Comparison of ENCODE assay signal across 33 mouse cellular contexts in genomic region chr4:138180719-138181118, GRCm38 (mm10). TPM values are rescaled to one million over a fixed set of nuclear protein-coding genes. Genes with fewer than 3 reads are reported as not detected.
DNase-seq lines count a peak whose midpoint lies in the region; ATAC-seq and TF ChIP-seq lines count a peak whose summit lies in the region.
"Had no signal": no experiment of that assay in that cellular context is flagged by ENCODE, and none has a peak within 500 bp of the region (broad histone marks: within the 10 kb centered on the region; RNA-seq: fewer than 3 reads in every experiment).

No protein-coding gene starts in this region.

- TF ChIP-seq POLR2A in cortical plate, adult 2 months (IDR thresholded peaks at IDR 0.05; ENCODE audit: extremely low read depth, insufficient read depth, low read length) = no peak

- peak; percentile 26 to 45 for DNase-seq in cerebellum, adult 18-20 months
- no peak for DNase-seq in cerebellum, postnatal 25 days
- peak in 1 of 2 experiments; percentile 32 for DNase-seq in layer of hippocampus, adult 2 months (ENCODE audit: low spot score in 2 of 2)
- no peak for DNase-seq in layer of hippocampus, postnatal 36 days
- DNase-seq in urinary bladder, postnatal 14 days (ENCODE audit: low spot score) = no peak
- DNase-seq: adrenal gland, adult 2 months; adrenal gland, postnatal 36 days; B cell, adult 2 months; gastrocnemius, postnatal 25 days; heart, adult 18-20 months; heart, postnatal 36 days; kidney, adult 8-10 months; kidney, postnatal 10 days; layer of hippocampus, adult 9-11 months; right cerebral cortex, postnatal 4 days; thymus, adult 2 months; thymus, postnatal 36 days had no signal

- no peak for ATAC-seq in kidney, embryonic 14.5 days (ENCODE audit: low FRiP score, low TSS enrichment)
- ATAC-seq: activated CD4-positive, CD25-positive, alpha-beta regulatory T cell, adult 4 months; forebrain, embryonic 16.5 days; hindbrain, postnatal 0 days; intestine, embryonic 15.5 days had no signal

- H3K4me3 ChIP-seq in layer of hippocampus, adult 2 months = no peak overlapping the region
- H3K4me3 ChIP-seq in cortical plate, adult 2 months (ENCODE audit: insufficient read depth, low read length) = no peak overlapping the region
- no peak overlapping the region for H3K4me3 ChIP-seq in kidney, embryonic 14.5 days (ENCODE audit: low read length)
- H3K4me3 ChIP-seq: embryonic facial prominence, embryonic 13.5 days; hindbrain, embryonic 12.5 days; intestine, embryonic 15.5 days; limb, embryonic 13.5 days; lung, embryonic 15.5 days; megakaryocyte, embryonic 14.5 days; midbrain, embryonic 12.5 days; myocyte; neural tube, embryonic 12.5 days had no signal

- no peak overlapping the region for H3K9ac ChIP-seq in kidney, embryonic 14.5 days (ENCODE audit: low read depth, low read length)
- H3K9ac ChIP-seq: embryonic facial prominence, embryonic 13.5 days; hindbrain, embryonic 12.5 days; intestine, embryonic 15.5 days; limb, embryonic 13.5 days; lung, embryonic 15.5 days; midbrain, embryonic 12.5 days; neural tube, embryonic 12.5 days had no signal

- H3K9me3 ChIP-seq in kidney, embryonic 14.5 days (ENCODE audit: control insufficient read depth, low read length) = no peaks in the 10 kb centered on the region
- H3K9me3 ChIP-seq: embryonic facial prominence, embryonic 13.5 days; hindbrain, embryonic 12.5 days; intestine, embryonic 15.5 days; limb, embryonic 13.5 days; lung, embryonic 15.5 days; megakaryocyte, embryonic 14.5 days; midbrain, embryonic 12.5 days; neural tube, embryonic 12.5 days had no signal

- no peak for TF ChIP-seq CTCF in layer of hippocampus, adult 2 months (conservative IDR thresholded peaks at IDR 0.05)
- no peak for TF ChIP-seq CTCF in cortical plate, adult 2 months (IDR thresholded peaks at IDR 0.05; ENCODE audit: extremely low read depth, insufficient read depth, low read length)

- no peak overlapping the region for H3K4me2 ChIP-seq in kidney, embryonic 14.5 days (replicated peaks; ENCODE audit: low read depth, low read length)
- H3K4me2 ChIP-seq: embryonic facial prominence, embryonic 13.5 days; heart, embryonic 11.5 days; hindbrain, embryonic 12.5 days; intestine, embryonic 15.5 days; limb, embryonic 13.5 days; liver, embryonic 11.5 days; lung, embryonic 15.5 days; midbrain, embryonic 12.5 days; neural tube, embryonic 12.5 days had no signal

- 85% methylated on average over 4 of the region's 4 CpGs for WGBS in kidney, embryonic 14.5 days

- H3K36me3 ChIP-seq in kidney, embryonic 14.5 days (ENCODE audit: control insufficient read depth, insufficient read depth, low read length) = peaks cover 93% of the 10 kb centered on the region

- H3K27me3 ChIP-seq in kidney, embryonic 14.5 days (ENCODE audit: control insufficient read depth, insufficient read depth, low read length) = no peaks in the 10 kb centered on the region
- H3K27me3 ChIP-seq: embryonic facial prominence, embryonic 13.5 days; hindbrain, embryonic 12.5 days; intestine, embryonic 15.5 days; limb, embryonic 13.5 days; lung, embryonic 15.5 days; megakaryocyte, embryonic 14.5 days; midbrain, embryonic 12.5 days; neural tube, embryonic 12.5 days had no signal

- peak overlapping the region; percentile 39; the same call in 1 of the 2 replicates for H3K27ac ChIP-seq in layer of hippocampus, adult 2 months
- peak overlapping the region; percentile 21; the same call in 1 of the 2 replicates for H3K27ac ChIP-seq in cortical plate, adult 2 months (ENCODE audit: insufficient read depth, low read length)
- no peak overlapping the region for H3K27ac ChIP-seq in kidney, embryonic 14.5 days (ENCODE audit: low read depth, low read length)
- H3K27ac ChIP-seq: embryonic facial prominence, embryonic 13.5 days; hindbrain, embryonic 12.5 days; hindbrain, postnatal 0 days; intestine, embryonic 15.5 days; limb, embryonic 13.5 days; lung, embryonic 15.5 days; midbrain, embryonic 12.5 days; neural tube, embryonic 12.5 days had no signal

- H3K4me1 ChIP-seq in cortical plate, adult 2 months (ENCODE audit: control insufficient read depth, insufficient read depth, low read length) = peaks cover 5% of the 10 kb centered on the region
- no peaks in the 10 kb centered on the region for H3K4me1 ChIP-seq in kidney, embryonic 14.5 days (ENCODE audit: control insufficient read depth, insufficient read depth, low read length)
- H3K4me1 ChIP-seq: embryonic facial prominence, embryonic 13.5 days; hindbrain, embryonic 12.5 days; intestine, embryonic 15.5 days; limb, embryonic 13.5 days; lung, embryonic 15.5 days; midbrain, embryonic 12.5 days; neural tube, embryonic 12.5 days had no signal

RNA-seq across cellular contexts. Expression of gene Hp1bp3, which starts 35.4 kb away (rescaled TPM):
- 100 to 1,000 TPM; 178 to 183 TPM for total RNA-seq in layer of hippocampus, adult 2 months (2021)
- total RNA-seq in layer of hippocampus, postnatal 36 days (2021) = 100 to 1,000 TPM; 178 to 183 TPM
- polyA plus RNA-seq in cortical plate, adult 2 months (2012; rRNA removed) = 156 and 165 TPM in 2 replicates
- 124 and 176 TPM in 2 replicates for polyA plus RNA-seq in kidney, embryonic 14.5 days (2014; fragmentation: Nextera tagmentation; extraction: Ambion mirVana)

Comparison
In these comparisons a context has a peak if more than half of its experiments do, and no peak if none do; other contexts are left out.
1. DNase-seq: peak in cerebellum, adult 18-20 months (2 of 2); none in cerebellum, postnatal 25 days (0 of 2), layer of hippocampus, postnatal 36 days (0 of 2) and urinary bladder, postnatal 14 days (single experiment).